Mouse (Mus musculus) T-cell, adult 66 days (primary cell): ENCODE results near the gene Pax1. TPM values are rescaled to one million over a fixed set of nuclear protein-coding genes. Genes with fewer than 3 reads are reported as not detected.

Source experiments
- total RNA-seq, 2 experiments: library from RNA; stranded (reverse); gene quantifications; 3 replicates in 1 of 2; 4 replicates in 1 of 2; pipeline ENCODE4 v1.2.4; 2023

Pax1 gene
- total RNA-seq, result not detected

GRCm38 (mm10) chr2:147361581-147361980, at the start of gene Pax1:
Gene Pax1, plus strand, starts transcription at chr2:147361925.

Other genes starting within 250 kb of the Pax1 start
- not detected for gene Nkx2-2, start 167.7 kb upstream of the Pax1 start, total RNA-seq